Mouse (Mus musculus): Measurements from ENCODE around the gene Bcan. TPM values are rescaled to one million over a fixed set of nuclear protein-coding genes. Genes with fewer than 3 reads are reported as not detected.
A peak's percentile ranks its signal among the peaks of the same experiment; 100 is the strongest.

The Bcan gene
- polyA plus RNA-seq (2015; fragmentation: Nextera tagmentation; extraction: Ambion mirVana): 0.33 and 0.56 TPM in 2 replicates

DNA sequence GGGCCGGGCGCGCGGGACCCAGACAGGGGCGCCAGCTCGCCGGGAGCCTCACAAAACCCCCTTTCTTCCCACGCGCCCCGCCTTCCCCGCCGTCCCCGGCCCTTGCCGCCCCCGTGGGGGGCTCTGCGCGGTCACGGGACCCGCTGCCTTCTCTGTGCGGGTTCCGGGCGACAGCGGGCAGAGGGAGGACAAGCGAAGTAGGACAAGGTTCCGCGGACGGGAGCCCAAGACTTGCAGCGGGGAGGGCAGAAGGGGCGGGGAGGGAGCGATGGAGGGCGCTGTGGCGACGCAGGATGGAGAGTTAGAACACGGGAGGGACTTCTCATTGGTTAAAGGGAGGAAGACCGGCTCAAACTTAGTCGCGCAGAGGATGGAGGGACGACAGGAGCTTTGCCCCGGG is at the start of gene Bcan:
Gene Bcan (minus strand): TSS at position 50 of the 400 bp plus-strand sequence.
- H3K4me3 ChIP-seq (ENCODE audit: low read depth, low read length): peak within 1 kb of the TSS; percentile 26; the same call in 1 of the 2 replicates
- DNase-seq (ENCODE audit: low spot score) (no peak), ATAC-seq (no peak)
- H3K9ac ChIP-seq (replicated peaks; ENCODE audit: low read depth): no peak within 1 kb of the TSS
- TF ChIP-seq EP300 (IDR thresholded peaks at IDR 0.05) (no peak), CTCF (IDR thresholded peaks at IDR 0.05) (peak; percentile 18; the same call in 1 of the 2 replicates)
- peaks cover 58% of the 10 kb centered on the region for H3K27me3 ChIP-seq (replicated peaks; ENCODE audit: insufficient read depth, low read length)
- H3K4me2 ChIP-seq (replicated peaks; ENCODE audit: low read depth, low read length): peak within 1 kb of the TSS; percentile 56
- H3K36me3 ChIP-seq (ENCODE audit: insufficient read depth, low read length): no peaks in the 10 kb centered on the region
- H3K4me1 ChIP-seq (ENCODE audit: insufficient read depth, low read depth, low read length): peaks cover 16% of the 10 kb centered on the region
- no peak within 1 kb of the TSS for H3K27ac ChIP-seq (ENCODE audit: low read length)
- WGBS: 4% methylated on average over 29 of the region's 39 CpGs
- H3K9me3 ChIP-seq (ENCODE audit: low read length): no peaks in the 10 kb centered on the region

DNA sequence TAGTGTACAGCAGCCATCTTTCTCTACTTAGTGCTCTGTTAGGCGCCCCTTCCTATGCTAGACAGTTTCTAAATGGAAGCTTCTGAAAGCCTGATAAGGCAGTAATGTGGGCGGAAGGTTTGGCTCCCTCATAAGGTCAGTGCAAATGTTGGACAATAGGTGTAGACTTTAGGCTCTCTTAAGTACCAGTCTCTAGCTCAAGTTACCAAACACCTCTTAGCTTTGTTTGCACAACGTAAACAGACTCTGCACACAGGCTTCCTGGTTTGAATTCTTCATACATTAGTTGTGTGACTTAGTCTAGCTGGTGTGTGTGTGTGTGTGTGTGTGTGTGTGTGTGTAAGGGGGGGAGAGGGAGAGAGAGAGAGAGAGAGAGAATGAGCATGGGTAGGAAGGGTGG is 49.5 kb upstream of the Bcan start:
- H3K4me3 ChIP-seq (ENCODE audit: low read depth, low read length): no peak overlapping the region
- H3K4me1 ChIP-seq (ENCODE audit: insufficient read depth, low read depth, low read length): no peaks in the 10 kb centered on the region
- TF ChIP-seq CTCF (IDR thresholded peaks at IDR 0.05) (peak; percentile 29), EP300 (IDR thresholded peaks at IDR 0.05) (peak; percentile 74)
- H3K36me3 ChIP-seq (ENCODE audit: insufficient read depth, low read length): no peaks in the 10 kb centered on the region
- H3K27me3 ChIP-seq (replicated peaks; ENCODE audit: insufficient read depth, low read length): no peaks in the 10 kb centered on the region
- H3K27ac ChIP-seq (ENCODE audit: low read length): peak overlapping the region; percentile 38; the same call in 1 of the 2 replicates
- no peaks in the 10 kb centered on the region for H3K9me3 ChIP-seq (ENCODE audit: low read length)
- 29% methylated on average over 3 of the region's 3 CpGs for WGBS
- H3K4me2 ChIP-seq (replicated peaks; ENCODE audit: low read depth, low read length): no peak overlapping the region
- H3K9ac ChIP-seq (replicated peaks; ENCODE audit: low read depth): no peak overlapping the region
- ATAC-seq: peak; percentile 97
- DNase-seq (ENCODE audit: low spot score): peak; percentile 94

DNA sequence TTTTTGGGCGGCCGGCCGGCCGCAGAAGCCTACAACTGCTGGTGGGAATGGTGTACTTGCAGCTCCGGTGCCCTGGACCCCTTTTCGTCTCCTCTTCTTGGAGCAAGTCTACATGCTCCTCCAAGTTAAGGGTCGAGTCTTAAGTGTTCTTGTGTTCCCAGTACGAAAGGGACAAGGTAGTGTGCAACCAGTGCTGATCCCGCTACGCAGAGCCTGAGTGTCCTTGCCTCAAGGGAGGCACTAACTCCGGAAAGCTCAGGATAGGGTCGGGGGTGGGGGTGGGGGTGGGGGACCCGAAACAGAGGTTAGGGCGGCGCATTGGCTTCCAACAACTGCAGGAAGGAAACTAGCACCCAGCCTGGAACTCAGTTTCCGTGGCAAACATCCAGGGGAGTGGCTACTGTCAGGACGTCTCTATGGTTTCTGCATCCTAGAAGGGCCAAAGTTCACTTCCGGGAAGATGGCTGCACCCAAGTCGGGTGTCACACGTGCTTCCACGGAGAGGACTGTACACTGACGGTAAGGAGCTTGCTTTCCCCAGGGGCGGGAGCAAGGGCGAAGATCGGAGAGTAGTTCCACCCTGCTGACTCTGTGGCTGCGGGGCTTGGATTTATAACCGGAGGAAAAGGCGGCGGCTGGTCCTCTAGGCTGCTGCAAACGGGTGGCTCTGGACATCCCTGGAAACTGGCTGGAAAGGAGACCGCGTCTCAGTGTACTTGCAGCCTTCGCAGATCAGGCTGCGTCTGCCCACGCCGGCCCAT is 42.8 kb upstream of the Bcan start, which contains the start of gene Gpatch4:
Gene Gpatch4 (plus strand): TSS at position 448 of the 761 bp plus-strand sequence.
- peaks cover 8% of the 10 kb centered on the region for H3K4me1 ChIP-seq (ENCODE audit: insufficient read depth, low read depth, low read length)
- peak within 1 kb of the TSS; percentile 36 for H3K9ac ChIP-seq (replicated peaks; ENCODE audit: low read depth)
- peak within 1 kb of the TSS; percentile 80 for H3K4me2 ChIP-seq (replicated peaks; ENCODE audit: low read depth, low read length)
- 8% methylated on average over 36 of the region's 36 CpGs for WGBS
- TF ChIP-seq EP300 (IDR thresholded peaks at IDR 0.05) (0 out of 2 replicates have a peak, but pooled peaks have one; percentile 15), CTCF (IDR thresholded peaks at IDR 0.05) (no peak)
- no peaks in the 10 kb centered on the region for H3K9me3 ChIP-seq (ENCODE audit: low read length)
- DNase-seq (ENCODE audit: low spot score): peak; percentile 96
- H3K27me3 ChIP-seq (replicated peaks; ENCODE audit: insufficient read depth, low read length): no peaks in the 10 kb centered on the region
- H3K27ac ChIP-seq (ENCODE audit: low read length): peak within 1 kb of the TSS; percentile 57; the same call in 1 of the 2 replicates
- H3K36me3 ChIP-seq (ENCODE audit: insufficient read depth, low read length): no peaks in the 10 kb centered on the region; the same call in 1 of the 2 replicates
- H3K4me3 ChIP-seq (ENCODE audit: low read depth, low read length): peak within 1 kb of the TSS; percentile 67
- peak; percentile 96 for ATAC-seq

DNA sequence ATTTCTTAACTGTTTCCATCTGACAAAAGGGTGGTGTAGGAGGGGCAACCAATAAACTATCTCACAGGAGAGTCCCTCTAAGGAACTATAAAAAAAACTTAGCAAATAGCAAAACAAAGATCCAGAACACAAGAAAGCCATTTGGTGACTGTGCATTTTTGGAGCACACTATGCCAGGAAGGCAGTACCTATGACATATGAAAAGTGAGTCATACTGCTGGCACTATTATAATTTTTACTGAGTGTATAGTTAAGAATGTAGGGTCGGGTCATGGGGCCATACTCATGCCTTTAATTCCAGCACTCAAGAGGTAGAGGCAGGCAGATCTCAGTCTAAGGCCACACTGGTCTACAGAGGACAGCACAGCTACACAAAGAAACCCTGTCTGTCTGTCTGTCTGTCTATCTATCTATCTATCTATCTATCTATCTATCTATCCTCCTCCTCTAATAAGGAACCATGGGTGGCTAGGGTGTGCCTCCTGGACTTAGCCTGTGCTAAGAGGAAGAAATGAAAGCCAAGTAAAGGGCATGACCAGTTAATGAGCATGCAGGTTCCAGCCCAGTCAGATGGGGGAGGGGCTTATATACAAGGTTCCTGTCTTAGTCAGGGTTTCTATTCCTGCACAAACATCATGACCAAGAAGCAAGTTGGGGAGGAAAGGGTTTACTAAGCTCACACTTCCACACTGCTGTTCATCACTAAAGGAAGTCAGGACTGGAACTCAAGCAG is 35.7 kb upstream of the Bcan start:
- H3K9ac ChIP-seq (replicated peaks; ENCODE audit: low read depth): no peak overlapping the region
- no peak for TF ChIP-seq CTCF (IDR thresholded peaks at IDR 0.05)
- no peak for TF ChIP-seq EP300 (IDR thresholded peaks at IDR 0.05)
- ATAC-seq (no peak; the same call in 1 of the 2 replicates), DNase-seq (ENCODE audit: low spot score) (no peak)
- no peak overlapping the region for H3K27ac ChIP-seq (ENCODE audit: low read length)
- H3K4me1 ChIP-seq (ENCODE audit: insufficient read depth, low read depth, low read length): peaks cover 4% of the 10 kb centered on the region; the same call in 1 of the 2 replicates
- no peaks in the 10 kb centered on the region for H3K36me3 ChIP-seq (ENCODE audit: insufficient read depth, low read length)
- no peak overlapping the region for H3K4me3 ChIP-seq (ENCODE audit: low read depth, low read length)
- no peaks in the 10 kb centered on the region for H3K9me3 ChIP-seq (ENCODE audit: low read length)
- no peak overlapping the region for H3K4me2 ChIP-seq (replicated peaks; ENCODE audit: low read depth, low read length)
- H3K27me3 ChIP-seq (replicated peaks; ENCODE audit: insufficient read depth, low read length): 0 out of 2 replicates have a peak, but pooled peaks cover 4% of the 10 kb centered on the region
- 39% methylated on average over 1 of the region's 1 CpGs for WGBS

DNA sequence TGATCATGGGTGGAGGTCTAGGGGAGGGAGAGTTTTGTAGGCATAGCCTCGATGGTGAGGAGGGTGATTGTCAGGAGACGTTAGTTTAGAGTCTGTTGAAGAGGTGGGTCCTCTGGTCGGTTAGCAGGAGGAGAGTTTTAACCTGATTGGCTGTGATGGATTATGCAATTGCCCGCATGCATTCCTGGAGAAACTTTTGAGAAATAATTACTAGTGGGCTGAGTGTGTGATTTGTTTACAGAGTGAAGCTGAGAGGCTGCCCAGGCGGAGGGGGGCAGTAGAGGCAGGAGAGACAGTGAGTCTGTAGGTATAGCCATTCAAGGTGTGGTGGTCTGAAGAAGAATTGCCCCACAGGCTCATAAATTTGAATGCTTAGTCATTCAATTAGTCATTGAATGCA is 33.5 kb upstream of the Bcan start:
- Histone ChIP-seq H3K27me3 (replicated peaks; ENCODE audit: insufficient read depth, low read length) (0 out of 2 replicates have a peak, but pooled peaks cover 4% of the 10 kb centered on the region), H3K4me2 (replicated peaks; ENCODE audit: low read depth, low read length) (no peak overlapping the region), H3K36me3 (ENCODE audit: insufficient read depth, low read length) (no peaks in the 10 kb centered on the region), H3K27ac (ENCODE audit: low read length) (no peak overlapping the region), H3K9ac (replicated peaks; ENCODE audit: low read depth) (no peak overlapping the region), H3K9me3 (ENCODE audit: low read length) (no peaks in the 10 kb centered on the region), H3K4me3 (ENCODE audit: low read depth, low read length) (no peak overlapping the region), H3K4me1 (ENCODE audit: insufficient read depth, low read depth, low read length) (peaks cover 4% of the 10 kb centered on the region; the same call in 1 of the 2 replicates)
- 18% methylated on average over 5 of the region's 5 CpGs for WGBS
- DNase-seq (ENCODE audit: low spot score): peak; percentile 65
- ATAC-seq: peak; percentile 58
- TF ChIP-seq CTCF (IDR thresholded peaks at IDR 0.05): no peak
- TF ChIP-seq EP300 (IDR thresholded peaks at IDR 0.05): no peak; the same call in 1 of the 2 replicates
